Mouse (Mus musculus) embryonic fibroblast, embryonic 13.5 days (primary cell): ENCODE measurements around the gene Fam189a2.

Experiments
- CTCF ChIP-seq: IDR thresholded peaks from 2 replicates; pipeline ENCODE4 v1.5.1; 2011; ENCODE audit warnings: mild to moderate bottlenecking, control low read depth, low read length, moderate library complexity, borderline replicate concordance; ENCODE audit not compliant: insufficient read depth
- POLR2A ChIP-seq: IDR thresholded peaks from 2 replicates; pipeline ENCODE4 v1.6.1; 2011; ENCODE audit warnings: low read depth, mild to moderate bottlenecking, control low read depth, low read length, moderate library complexity

GRCm38 (mm10) chr19:24075927-24076326, 45.1 kb upstream of the Fam189a2 start:
- TF ChIP-seq CTCF (no peak), POLR2A (no peak)
